Mouse (Mus musculus) lung, embryonic 15.5 days (tissue): ENCODE measurements around the gene Slc25a36. TPM values are rescaled to one million over a fixed set of nuclear protein-coding genes. Genes with fewer than 3 reads are reported as not detected.

Experiments
- ATAC-seq: fragments of 200-750 bp; cut with Nextera tagmentation; 2 replicates; pipeline ENCODE4 v1.8.0; 2017; ENCODE audit warnings: moderate number of reproducible peaks, borderline replicate concordance; ENCODE audit not compliant: low FRiP score, low TSS enrichment; ENCODE audit errors: extremely low read depth
- H3K27ac ChIP-seq: fragments of 300-500 bp; sonication (generic); 2 replicates; pipeline ENCODE4 v1.5.1; 2015; ENCODE audit warnings: moderate library complexity, mild to moderate bottlenecking, inconsistent platforms
- H3K27me3 ChIP-seq: fragments of 300-500 bp; sonication (generic); 2 replicates; pipeline ENCODE4 v1.6.1; 2015; ENCODE audit warnings: inconsistent platforms
- H3K36me3 ChIP-seq: fragments of 300-500 bp; sonication (generic); 2 replicates; pipeline ENCODE4 v1.6.1; 2015; ENCODE audit warnings: inconsistent platforms
- H3K4me1 ChIP-seq: fragments of 300-500 bp; sonication (generic); 2 replicates; pipeline ENCODE4 v1.6.1; 2015; ENCODE audit warnings: inconsistent platforms
- H3K4me2 ChIP-seq: fragments of 300-500 bp; sonication (generic); 2 replicates; pipeline ENCODE4 v1.6.1; 2015; ENCODE audit warnings: inconsistent platforms, mild to moderate bottlenecking, moderate library complexity
- H3K4me3 ChIP-seq: fragments of 300-500 bp; sonication (generic); 2 replicates; pipeline ENCODE4 v1.5.1; 2015; ENCODE audit warnings: mild to moderate bottlenecking, inconsistent platforms
- H3K9ac ChIP-seq: fragments of 300-500 bp; sonication (generic); 2 replicates; pipeline ENCODE4 v1.6.1; 2015; ENCODE audit warnings: inconsistent platforms
- H3K9me3 ChIP-seq: fragments of 300-500 bp; sonication (generic); 2 replicates; pipeline ENCODE4 v1.6.1; 2016; ENCODE audit warnings: inconsistent platforms
- WGBS: fragments of 180-500 bp; shearing (Covaris S2); methylation state at CpG from one replicate; pipeline ENCODE4 v1.1.7; 2015; 5-methylcytosine and 5-hydroxymethylcytosine counted together
- polyA plus RNA-seq: library from polyadenylated mRNA; unstranded; fragments of >200 nt; fragmentation: Nextera tagmentation; extraction: Ambion mirVana; gene quantifications from 2 replicates; pipeline ENCODE4 v1.2.1, GENCODE M21; 2015

Gene Slc25a36
- polyA plus RNA-seq, 1 experiment from 2014 or later: 74.0 TPM

- H3K4me2 ChIP-seq: no peak overlapping the region
- H3K27me3 ChIP-seq: no peaks in the 10 kb centered on the region
- 64% methylated on average over 2 of the region's 2 CpGs for WGBS
- no peak overlapping the region for H3K4me3 ChIP-seq
- no peak overlapping the region for H3K9ac ChIP-seq
- H3K9me3 ChIP-seq: no peaks in the 10 kb centered on the region
- no peak for ATAC-seq
- no peaks in the 10 kb centered on the region for H3K36me3 ChIP-seq
- peak overlapping the region; percentile 27; the same call in 1 of the 2 replicates for H3K27ac ChIP-seq
- H3K4me1 ChIP-seq: peaks cover 28% of the 10 kb centered on the region
Measured at GRCm38 (mm10) chr9:97105400-97105985, 5.5 kb downstream of the Slc25a36 start.

- no peak overlapping the region for H3K9ac ChIP-seq
- H3K4me1 ChIP-seq: peaks cover 20% of the 10 kb centered on the region; the same call in 1 of the 2 replicates
- WGBS: 69% methylated on average over 2 of the region's 2 CpGs
- H3K4me3 ChIP-seq: no peak overlapping the region
- H3K9me3 ChIP-seq: no peaks in the 10 kb centered on the region
- H3K27ac ChIP-seq: no peak overlapping the region
- peaks cover 4% of the 10 kb centered on the region; the same call in 1 of the 2 replicates for H3K36me3 ChIP-seq
- no peak overlapping the region for H3K4me2 ChIP-seq
- no peak for ATAC-seq
- no peaks in the 10 kb centered on the region for H3K27me3 ChIP-seq
Measured at GRCm38 (mm10) chr9:97103376-97104061, 7.4 kb downstream of the Slc25a36 start.

- Histone ChIP-seq H3K4me3 (no peak overlapping the region), H3K9me3 (no peaks in the 10 kb centered on the region), H3K4me1 (peaks cover 12% of the 10 kb centered on the region; the same call in 1 of the 2 replicates), H3K9ac (no peak overlapping the region), H3K27me3 (no peaks in the 10 kb centered on the region), H3K27ac (no peak overlapping the region), H3K36me3 (peaks cover 30% of the 10 kb centered on the region; the same call in 1 of the 2 replicates), H3K4me2 (no peak overlapping the region)
- ATAC-seq: no peak
- WGBS: 42% methylated on average over 4 of the region's 4 CpGs
Measured at GRCm38 (mm10) chr9:97098985-97099384, 12.0 kb downstream of the Slc25a36 start.

GRCm38 (mm10) chr9:97096180-97096579, 14.8 kb downstream of the Slc25a36 start:
- 82% methylated on average over 1 of the region's 1 CpGs for WGBS
- Histone ChIP-seq H3K4me2 (no peak overlapping the region), H3K36me3 (peaks cover 44% of the 10 kb centered on the region), H3K9ac (no peak overlapping the region), H3K27ac (no peak overlapping the region), H3K4me3 (no peak overlapping the region), H3K9me3 (no peaks in the 10 kb centered on the region), H3K27me3 (no peaks in the 10 kb centered on the region), H3K4me1 (0 out of 2 replicates have a peak, but pooled peaks cover 4% of the 10 kb centered on the region)
- ATAC-seq: no peak

- no peak overlapping the region for H3K4me2 ChIP-seq
- no peaks in the 10 kb centered on the region for H3K9me3 ChIP-seq
- no peaks in the 10 kb centered on the region for H3K27me3 ChIP-seq
- ATAC-seq: no peak
- no peaks in the 10 kb centered on the region for H3K4me1 ChIP-seq
- no peak overlapping the region for H3K27ac ChIP-seq
- no peak overlapping the region for H3K4me3 ChIP-seq
- H3K36me3 ChIP-seq: peaks cover 24% of the 10 kb centered on the region
- H3K9ac ChIP-seq: no peak overlapping the region
Measured at GRCm38 (mm10) chr9:97087850-97088249, 23.1 kb downstream of the Slc25a36 start.

- 77% methylated on average over 2 of the region's 2 CpGs for WGBS
- no peaks in the 10 kb centered on the region for H3K9me3 ChIP-seq
- H3K4me2 ChIP-seq: no peak overlapping the region
- H3K36me3 ChIP-seq: peaks cover 45% of the 10 kb centered on the region
- no peak for ATAC-seq
- H3K27me3 ChIP-seq: no peaks in the 10 kb centered on the region
- no peak overlapping the region for H3K9ac ChIP-seq
- H3K4me1 ChIP-seq: no peaks in the 10 kb centered on the region
- no peak overlapping the region for H3K27ac ChIP-seq
- H3K4me3 ChIP-seq: no peak overlapping the region
Measured at GRCm38 (mm10) chr9:97084628-97085027, 26.3 kb downstream of the Slc25a36 start.

- Histone ChIP-seq H3K4me3 (no peak overlapping the region), H3K27me3 (no peaks in the 10 kb centered on the region), H3K9ac (no peak overlapping the region), H3K4me2 (no peak overlapping the region), H3K36me3 (peaks cover 45% of the 10 kb centered on the region), H3K27ac (no peak overlapping the region), H3K4me1 (no peaks in the 10 kb centered on the region), H3K9me3 (no peaks in the 10 kb centered on the region)
- ATAC-seq: no peak
- WGBS: 73% methylated on average over 4 of the region's 4 CpGs
Measured at GRCm38 (mm10) chr9:97081106-97081862, 29.7 kb downstream of the Slc25a36 start.

GRCm38 (mm10) chr9:97069911-97070310, 41.0 kb downstream of the Slc25a36 start:
- H3K9me3 ChIP-seq: no peaks in the 10 kb centered on the region
- WGBS: 67% methylated on average over 5 of the region's 5 CpGs
- H3K27me3 ChIP-seq: no peaks in the 10 kb centered on the region
- no peaks in the 10 kb centered on the region for H3K36me3 ChIP-seq
- no peak overlapping the region for H3K4me3 ChIP-seq
- H3K9ac ChIP-seq: no peak overlapping the region
- H3K4me2 ChIP-seq: no peak overlapping the region
- ATAC-seq: no peak
- no peak overlapping the region for H3K27ac ChIP-seq
- no peaks in the 10 kb centered on the region for H3K4me1 ChIP-seq

- Histone ChIP-seq H3K4me1 (no peaks in the 10 kb centered on the region), H3K9ac (no peak overlapping the region), H3K27ac (no peak overlapping the region), H3K4me3 (no peak overlapping the region), H3K36me3 (no peaks in the 10 kb centered on the region), H3K9me3 (no peaks in the 10 kb centered on the region), H3K27me3 (no peaks in the 10 kb centered on the region), H3K4me2 (no peak overlapping the region)
- WGBS: 87% methylated on average over 5 of the region's 5 CpGs
- ATAC-seq: no peak
Measured at GRCm38 (mm10) chr9:97069466-97069865, 41.5 kb downstream of the Slc25a36 start.

GRCm38 (mm10) chr9:97068201-97069095, 42.5 kb downstream of the Slc25a36 start:
- Histone ChIP-seq H3K27ac (no peak overlapping the region), H3K4me3 (no peak overlapping the region), H3K4me2 (no peak overlapping the region), H3K9ac (no peak overlapping the region), H3K9me3 (no peaks in the 10 kb centered on the region), H3K4me1 (no peaks in the 10 kb centered on the region), H3K27me3 (no peaks in the 10 kb centered on the region), H3K36me3 (no peaks in the 10 kb centered on the region)
- peak; percentile 65; the same call in 1 of the 2 replicates for ATAC-seq
- WGBS: 53% methylated on average over 9 of the region's 9 CpGs

- H3K9me3 ChIP-seq: no peaks in the 10 kb centered on the region
- H3K4me3 ChIP-seq: no peak overlapping the region
- H3K4me2 ChIP-seq: no peak overlapping the region
- no peaks in the 10 kb centered on the region for H3K36me3 ChIP-seq
- H3K4me1 ChIP-seq: no peaks in the 10 kb centered on the region
- no peak for ATAC-seq
- no peaks in the 10 kb centered on the region for H3K27me3 ChIP-seq
- no peak overlapping the region for H3K27ac ChIP-seq
- no peak overlapping the region for H3K9ac ChIP-seq
- WGBS: 85% methylated on average over 6 of the region's 6 CpGs
Measured at GRCm38 (mm10) chr9:97067761-97068160, 43.2 kb downstream of the Slc25a36 start.
